Mouse (Mus musculus) monocyte, adult 5-6 weeks (primary cell): Measurements from ENCODE around the gene Wdr4. TPM values are rescaled to one million over a fixed set of nuclear protein-coding genes. Genes with fewer than 3 reads are reported as not detected.
"Not testable (repeated sequence)": the region's sequence is repeated elsewhere in the genome, so short reads cannot be mapped to it uniquely, and the experiment has no call there.

ENCODE experiments used
- ATAC-seq: fragments of 153-309, 156-312 bp; replicated peaks from 2 replicates; pipeline ENCODE4 v1.8.0; 2017; ENCODE audit warnings: mild to moderate bottlenecking; ENCODE audit not compliant: low TSS enrichment, insufficient number of reproducible peaks, severe bottlenecking, poor library complexity, low FRiP score
- total RNA-seq: library from RNA; stranded (forward); fragments of 200-1000, 200-491, 200-594 nt; gene quantifications from 3 replicates; pipeline ENCODE4 v1.2.3, GENCODE M21; 2017

Wdr4 gene
- total RNA-seq, 1 experiment from 2014 or later = 5.3 TPM

DNA sequence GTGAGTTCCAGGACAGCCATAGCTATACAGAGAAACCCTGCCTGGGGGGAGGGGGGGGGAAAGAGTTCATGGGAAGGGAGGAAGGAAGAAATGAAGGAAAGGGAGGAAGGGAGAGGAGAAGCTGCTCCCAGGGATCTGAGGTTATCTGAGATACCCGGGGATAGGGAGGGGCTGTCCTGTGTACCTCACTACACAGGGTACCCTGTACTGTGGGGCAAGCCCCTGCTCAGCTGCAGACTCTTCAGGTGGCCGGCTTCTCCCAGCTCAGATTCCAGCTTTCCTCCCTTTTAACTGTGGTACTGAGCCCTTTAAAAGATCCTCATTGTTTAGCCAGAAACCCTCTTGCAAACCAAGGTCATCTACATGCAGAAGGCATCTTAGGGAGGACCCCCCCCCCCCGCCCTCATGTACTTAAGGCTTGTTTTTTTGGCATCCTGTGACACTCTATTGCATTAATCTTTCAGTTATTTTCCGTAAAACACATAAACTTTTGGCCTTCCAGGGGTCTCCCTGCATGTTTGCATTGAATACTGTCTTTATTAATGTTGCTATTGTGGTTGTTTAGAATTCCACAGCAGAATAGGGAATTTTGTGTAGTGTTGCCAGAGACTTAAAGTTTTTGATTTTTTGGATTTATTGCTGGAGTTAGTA lies 21.2 kb upstream of the Wdr4 start:
- no peak for ATAC-seq

DNA sequence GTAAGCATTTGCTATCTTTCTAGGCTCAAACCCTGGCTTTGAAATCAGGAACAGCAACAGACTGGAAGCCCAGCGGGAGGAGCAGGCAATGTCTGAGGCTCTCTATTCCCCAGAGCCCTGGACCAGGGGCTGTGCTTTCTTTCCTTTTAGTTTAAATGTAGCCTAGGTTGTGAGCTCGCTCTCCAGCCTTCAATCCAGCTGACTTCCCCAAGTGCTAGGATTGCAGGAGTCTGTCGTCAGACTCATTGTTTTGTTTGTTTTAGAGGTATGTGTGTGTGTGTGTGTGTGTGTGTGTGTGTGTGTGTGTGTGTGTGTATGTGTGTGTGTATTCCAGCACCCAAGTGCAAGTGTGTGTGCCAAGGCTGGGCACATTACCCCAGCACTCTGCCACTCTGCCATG lies 20.3 kb upstream of the Wdr4 start:
- no peak for ATAC-seq

DNA sequence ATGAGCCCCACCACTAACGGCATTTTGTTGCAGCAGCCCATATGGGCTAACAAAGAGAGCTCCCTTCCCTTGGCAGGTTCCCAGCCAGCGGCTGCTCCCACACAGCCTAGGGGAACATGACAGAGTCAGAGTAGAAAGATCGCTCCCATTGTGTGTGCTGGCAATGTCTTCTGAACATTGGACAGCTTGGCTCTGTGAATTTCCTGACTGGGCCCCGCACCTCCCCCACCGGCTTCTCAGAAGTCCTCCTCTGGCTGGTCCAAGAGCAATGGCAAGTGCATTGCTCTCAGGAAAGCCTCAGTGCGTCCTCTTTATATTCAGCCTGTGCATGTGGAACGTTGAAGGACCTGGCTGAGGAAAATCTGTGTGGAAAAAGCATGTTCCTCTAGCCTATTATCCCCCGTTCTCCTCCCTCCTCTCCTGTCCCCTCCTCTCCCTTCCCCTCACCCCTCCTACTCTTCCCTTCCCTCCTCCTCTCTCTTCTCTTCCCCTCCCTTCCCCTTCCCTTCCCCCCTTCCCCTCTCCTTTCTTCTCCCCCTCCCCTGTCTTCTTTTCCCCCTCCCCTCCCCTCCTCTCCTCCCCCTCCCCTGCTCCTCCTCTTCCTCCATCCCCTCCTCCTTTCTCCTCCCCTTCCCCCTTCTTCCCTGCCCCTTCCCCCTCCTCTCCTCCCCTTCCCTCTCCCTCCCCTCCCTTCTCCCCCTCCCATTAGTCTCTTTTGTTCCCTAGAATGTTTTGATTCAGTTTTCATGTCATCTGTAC lies 16.3 kb upstream of the Wdr4 start:
- no peak for ATAC-seq

DNA sequence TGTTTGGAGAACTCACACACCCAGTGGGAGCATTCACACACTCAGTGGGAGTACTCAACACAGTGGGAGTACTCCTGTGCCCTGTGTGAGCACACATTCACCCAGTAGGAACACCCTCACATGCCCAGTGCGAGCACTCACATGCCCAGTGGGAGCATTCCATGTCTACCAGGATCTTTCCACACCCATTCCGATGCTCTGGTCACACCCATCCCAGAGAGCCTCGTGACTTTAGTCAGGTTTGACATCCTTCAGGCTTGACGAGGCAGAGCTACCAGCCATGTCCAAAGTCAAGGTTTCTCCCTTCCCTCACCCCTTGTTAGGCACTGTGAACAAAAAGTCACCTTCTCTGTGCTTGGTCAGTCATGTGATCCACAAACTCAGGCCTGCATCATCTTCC lies 15.6 kb upstream of the Wdr4 start:
- no peak for ATAC-seq

DNA sequence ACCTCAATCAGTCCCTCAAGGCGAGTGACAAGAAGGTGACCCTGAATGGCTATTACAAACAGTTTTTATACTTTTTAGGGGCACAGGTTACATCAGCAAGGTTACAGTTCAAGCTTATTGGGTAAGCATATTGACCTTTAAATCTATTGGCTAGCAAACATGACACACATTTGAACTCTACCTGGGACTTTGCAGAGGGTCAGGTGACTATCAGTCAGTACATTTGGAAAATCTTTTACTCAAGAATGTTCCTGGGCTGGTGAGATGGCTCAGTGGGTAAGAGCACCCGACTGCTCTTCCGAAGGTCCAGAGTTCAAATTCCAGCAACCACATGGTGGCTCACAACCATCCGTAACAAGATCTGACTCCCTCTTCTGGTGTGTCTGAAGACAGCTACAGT lies 12.6 kb upstream of the Wdr4 start:
- not testable (repeated sequence) for ATAC-seq

- ATAC-seq = no peak
These were observed 11.8 kb upstream of the Wdr4 start for GRCm38 (mm10) chr17:31531441-31532158.

- no peak for ATAC-seq
These were observed 9.5 kb upstream of the Wdr4 start for GRCm38 (mm10) chr17:31529314-31529713.

- ATAC-seq = no peak
These were observed 6.0 kb upstream of the Wdr4 start for GRCm38 (mm10) chr17:31525816-31526215.

DNA sequence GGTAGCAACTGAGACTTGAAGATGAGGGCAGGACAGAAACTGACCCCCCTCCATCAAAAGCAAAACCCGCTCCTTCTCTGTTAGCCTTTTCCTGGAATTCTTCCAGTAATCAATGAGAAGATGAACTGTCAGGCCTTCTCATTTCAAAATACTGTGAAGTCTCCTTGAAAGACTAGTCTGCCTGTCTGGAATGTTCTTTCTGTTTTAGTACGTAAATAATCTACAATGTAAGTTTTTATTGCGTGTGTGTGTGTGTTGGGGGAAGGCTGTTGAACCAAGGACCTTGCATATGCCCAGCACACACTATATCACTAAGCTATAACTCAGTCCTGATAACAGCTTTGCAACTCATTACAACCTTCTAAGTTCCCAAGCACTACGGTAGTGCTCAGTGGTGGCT lies 5.3 kb upstream of the Wdr4 start:
- no peak for ATAC-seq

DNA sequence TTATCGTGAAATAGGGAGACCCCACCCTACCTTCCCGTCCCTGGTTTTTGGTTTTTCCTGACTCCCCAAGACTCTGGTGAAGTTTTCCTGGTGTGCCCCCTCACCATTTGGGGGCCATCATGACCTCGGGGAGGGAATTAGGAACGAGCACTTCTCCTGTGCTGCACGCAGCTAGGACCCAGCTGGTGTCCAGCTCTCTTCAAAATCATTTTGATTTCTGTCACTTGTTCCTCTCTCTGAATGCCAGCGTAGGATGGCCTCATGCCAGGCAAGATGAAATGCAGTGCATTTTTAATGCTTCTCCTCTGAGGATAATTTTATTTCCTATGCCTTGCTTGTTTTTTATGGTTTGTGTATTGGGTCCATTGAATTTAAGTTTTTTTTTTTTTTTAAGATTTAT lies 2.2 kb upstream of the Wdr4 start:
- no peak for ATAC-seq

DNA sequence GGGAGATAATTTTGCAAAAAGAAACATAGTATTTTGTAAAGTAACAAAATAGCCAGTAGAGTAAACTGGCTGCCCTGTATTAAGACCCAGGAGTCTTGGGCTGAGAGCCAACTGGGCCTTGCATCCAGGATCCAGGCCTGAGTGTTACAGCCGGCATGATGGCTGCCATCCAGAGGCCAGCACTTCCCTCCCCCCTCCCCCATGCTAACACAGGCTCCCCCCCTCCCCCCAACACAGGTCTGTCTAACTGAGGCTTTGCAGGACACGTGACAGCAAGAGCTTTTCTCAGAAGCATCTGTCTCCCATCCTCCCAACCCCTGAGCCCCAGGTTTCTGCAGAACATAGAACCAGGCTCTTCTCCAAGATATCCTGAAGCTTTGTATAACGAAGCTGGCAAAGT lies 1.1 kb upstream of the Wdr4 start:
- ATAC-seq = no peak

DNA sequence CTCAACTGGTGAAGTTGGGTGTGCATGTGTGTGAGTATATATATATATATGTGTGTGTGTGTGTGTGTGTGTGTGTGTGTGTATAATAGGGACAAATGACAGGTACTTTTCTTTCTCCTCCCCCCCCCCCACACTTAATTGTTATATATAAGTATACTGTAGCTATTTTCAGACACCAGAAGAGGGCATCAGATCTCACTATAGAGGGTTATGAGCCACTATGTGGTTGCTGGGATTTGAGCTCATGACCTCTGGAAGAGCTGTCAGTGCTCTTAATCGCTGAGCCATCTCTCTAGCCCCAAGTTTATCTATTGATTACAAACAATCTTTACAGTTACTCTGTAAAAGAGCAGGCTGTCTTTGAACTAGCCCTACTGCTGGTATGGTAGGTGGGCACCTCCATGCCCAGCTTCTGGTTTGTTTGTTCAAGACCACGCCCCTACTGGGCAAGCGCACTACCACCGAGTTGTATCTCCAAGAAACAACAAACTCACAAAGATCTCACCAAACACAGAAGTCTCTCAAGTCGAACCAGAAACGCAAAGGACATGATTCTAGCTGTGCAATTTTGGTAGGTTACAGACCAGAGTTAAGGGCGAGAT lies 335 bp downstream of the Wdr4 start:
- ATAC-seq = no peak; the same call in 1 of the 2 replicates

DNA sequence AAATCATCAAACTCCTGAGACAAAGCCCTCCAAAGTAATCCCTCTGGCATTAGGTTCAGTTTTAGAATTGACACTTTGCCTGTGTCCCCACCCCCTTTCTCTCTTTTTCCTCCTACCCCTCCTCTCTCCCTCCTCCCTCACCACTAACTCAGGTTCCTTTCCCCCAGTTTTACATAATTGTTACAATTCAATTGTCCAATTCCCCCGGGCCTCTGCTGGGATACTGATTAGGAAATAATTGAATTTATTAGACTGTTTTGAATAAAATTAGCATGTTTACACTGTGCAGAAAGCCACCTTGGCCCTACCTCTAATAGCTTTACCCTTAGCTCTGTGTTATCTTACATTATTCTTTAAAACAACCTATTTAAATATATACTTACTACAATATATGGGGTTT lies 5.1 kb downstream of the Wdr4 start:
- no peak for ATAC-seq

DNA sequence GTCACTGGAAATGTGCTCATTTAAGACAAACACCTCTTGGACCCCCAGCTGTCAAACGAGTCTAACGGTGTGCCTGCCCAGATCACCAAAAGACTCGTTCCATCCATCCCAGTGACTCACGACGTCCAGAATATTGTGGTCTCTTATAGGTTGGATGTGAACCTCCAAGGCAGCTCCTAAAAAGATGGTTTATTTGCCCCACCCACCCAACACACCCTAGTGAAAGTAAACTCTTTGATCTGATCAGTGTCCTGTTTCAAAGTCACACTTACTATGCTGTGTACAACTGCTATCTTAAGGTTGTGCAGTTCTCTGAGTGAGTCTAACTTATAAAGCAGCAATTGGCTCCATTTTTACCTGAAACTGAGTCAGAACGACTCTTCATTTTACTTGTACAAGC lies 7.2 kb downstream of the Wdr4 start:
- no peak for ATAC-seq

GRCm38 (mm10) chr17:31511792-31512495 lies 7.8 kb downstream of the Wdr4 start:
- ATAC-seq = peak; percentile 81

GRCm38 (mm10) chr17:31510944-31511343 lies 8.8 kb downstream of the Wdr4 start:
- ATAC-seq = no peak

- ATAC-seq = no peak
These were observed 13.5 kb downstream of the Wdr4 start for GRCm38 (mm10) chr17:31506282-31506681.

GRCm38 (mm10) chr17:31505013-31505412 lies 14.8 kb downstream of the Wdr4 start:
- no peak for ATAC-seq

DNA sequence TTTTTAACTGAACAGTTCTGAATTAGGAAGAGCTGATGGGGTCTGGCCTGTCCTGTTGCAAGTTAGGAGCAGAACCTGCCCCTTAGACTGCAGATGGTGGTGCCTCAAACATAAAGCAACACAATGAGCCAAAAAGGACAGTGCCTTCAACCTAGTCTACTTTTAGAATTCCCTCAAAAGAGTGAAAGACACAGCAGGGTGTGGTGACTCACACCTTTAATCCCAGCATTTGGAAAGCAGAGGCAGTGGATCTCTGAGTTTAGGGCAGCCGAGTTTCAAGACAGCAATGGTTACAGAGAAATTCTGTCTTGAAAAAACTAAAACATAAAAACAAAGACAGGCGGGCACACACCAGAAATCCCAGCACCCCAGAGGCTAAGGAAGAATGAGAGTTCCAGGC lies 15.8 kb downstream of the Wdr4 start:
- ATAC-seq = no peak
